Mouse (Mus musculus) intestine, embryonic 14.5 days (tissue): ENCODE measurements at regions not wholly inside any gene's neighbourhood (a gene's known extent, or its start where the extent isn't known, plus 50 kb on each side); places are given as distances from the start of the nearest gene placed in this dataset.

Source experiments
- ATAC-seq: fragments of 200-750 bp; cut with Nextera tagmentation; replicated peaks from 2 replicates; pipeline ENCODE4 v1.8.0; 2017; ENCODE audit warnings: low read depth, moderate number of reproducible peaks, moderate TSS enrichment, moderate library complexity; ENCODE audit not compliant: low FRiP score, low TSS enrichment
- DNase-seq: peaks from one replicate; pipeline ENCODE4 v3.0.0-alpha.2; 2018; ENCODE audit warnings: low spot score
- H3K27ac ChIP-seq: fragments of 300-500 bp; sonication (generic); 2 replicates; pipeline ENCODE4 v1.5.1; 2014; ENCODE audit warnings: low read depth, mild to moderate bottlenecking, control low read depth
- H3K27me3 ChIP-seq: fragments of 300-500 bp; sonication (generic); replicated peaks from 2 replicates; pipeline ENCODE4 v1.6.1; 2014; ENCODE audit warnings: low read length, control low read depth; ENCODE audit not compliant: control insufficient read depth, insufficient read depth
- H3K36me3 ChIP-seq: fragments of 300-500 bp; sonication (generic); 2 replicates; pipeline ENCODE4 v1.6.1; 2014; ENCODE audit warnings: low read length, control low read depth; ENCODE audit not compliant: control insufficient read depth, insufficient read depth
- H3K4me1 ChIP-seq: fragments of 300-500 bp; sonication (generic); replicated peaks from 2 replicates; pipeline ENCODE4 v1.6.1; 2014; ENCODE audit warnings: low read length, control low read depth, mixed read lengths; ENCODE audit not compliant: control insufficient read depth, insufficient read depth
- H3K4me2 ChIP-seq: fragments of 300-500 bp; sonication (generic); 2 replicates; pipeline ENCODE4 v1.6.1; 2014; ENCODE audit warnings: low read length
- H3K4me3 ChIP-seq: fragments of 300-500 bp; sonication (generic); 2 replicates; pipeline ENCODE4 v1.5.1; 2014; ENCODE audit warnings: low read depth, low read length, control low read depth, mixed read lengths
- H3K9ac ChIP-seq: fragments of 300-500 bp; sonication (generic); 2 replicates; pipeline ENCODE4 v1.6.1; 2014; ENCODE audit warnings: mild to moderate bottlenecking, low read length
- H3K9me3 ChIP-seq: fragments of 300-500 bp; sonication (generic); 2 replicates; pipeline ENCODE4 v1.6.1; 2016; ENCODE audit warnings: low read length, control low read depth; ENCODE audit not compliant: control insufficient read depth
- WGBS: fragments of 180-500 bp; shearing (Covaris S2); extraction: QIAGEN DNeasy Blood & Tissue Kit; methylation state at CpG from one replicate; pipeline ENCODE4 v1.1.7; 2014; 5-methylcytosine and 5-hydroxymethylcytosine counted together

- WGBS: 59% methylated on average over 1 of the region's 1 CpGs
- Histone ChIP-seq H3K4me3 (no peak overlapping the region), H3K36me3 (no peaks in the 10 kb centered on the region), H3K4me2 (no peak overlapping the region), H3K27ac (no peak overlapping the region), H3K4me1 (no peaks in the 10 kb centered on the region), H3K9ac (no peak overlapping the region), H3K27me3 (0 out of 2 replicates have a peak, but pooled peaks cover 5% of the 10 kb centered on the region), H3K9me3 (no peaks in the 10 kb centered on the region)
- ATAC-seq (no peak), DNase-seq (no peak)
Measured at GRCm38 (mm10) chr5:75446386-75446785, 128.3 kb upstream of the Kit start.

- Histone ChIP-seq H3K36me3 (no peaks in the 10 kb centered on the region), H3K4me2 (no peak overlapping the region), H3K27me3 (0 out of 2 replicates have a peak, but pooled peaks cover 5% of the 10 kb centered on the region), H3K4me3 (no peak overlapping the region), H3K9ac (no peak overlapping the region), H3K4me1 (no peaks in the 10 kb centered on the region), H3K9me3 (no peaks in the 10 kb centered on the region), H3K27ac (no peak overlapping the region)
- WGBS: 63% methylated on average over 21 of the region's 21 CpGs
- ATAC-seq: no peak
- no peak for DNase-seq
Measured at GRCm38 (mm10) chr5:75449913-75450525, 124.7 kb upstream of the Kit start.

- no peak overlapping the region for H3K4me2 ChIP-seq
- DNase-seq (no peak), ATAC-seq (no peak)
- 69% methylated on average over 9 of the region's 9 CpGs for WGBS
- no peak overlapping the region for H3K27ac ChIP-seq
- H3K9me3 ChIP-seq: no peaks in the 10 kb centered on the region
- no peak overlapping the region for H3K9ac ChIP-seq
- no peaks in the 10 kb centered on the region for H3K36me3 ChIP-seq
- no peaks in the 10 kb centered on the region for H3K4me1 ChIP-seq
- H3K4me3 ChIP-seq: no peak overlapping the region
- H3K27me3 ChIP-seq: 0 out of 2 replicates have a peak, but pooled peaks cover 5% of the 10 kb centered on the region
Measured at GRCm38 (mm10) chr5:75450564-75450963, 124.2 kb upstream of the Kit start.

- H3K27ac ChIP-seq: no peak overlapping the region
- H3K4me2 ChIP-seq: no peak overlapping the region
- no peaks in the 10 kb centered on the region for H3K9me3 ChIP-seq
- H3K4me1 ChIP-seq: no peaks in the 10 kb centered on the region
- 0 out of 2 replicates have a peak, but pooled peaks cover 5% of the 10 kb centered on the region for H3K27me3 ChIP-seq
- 35% methylated on average over 5 of the region's 5 CpGs for WGBS
- ATAC-seq: no peak
- H3K36me3 ChIP-seq: no peaks in the 10 kb centered on the region
- no peak overlapping the region for H3K4me3 ChIP-seq
- H3K9ac ChIP-seq: no peak overlapping the region
- DNase-seq: no peak
Measured at GRCm38 (mm10) chr5:75451081-75451480, 123.6 kb upstream of the Kit start.

- 73% methylated on average over 8 of the region's 8 CpGs for WGBS
Measured at GRCm38 (mm10) chr5:75451693-75452092, 123.0 kb upstream of the Kit start.

GRCm38 (mm10) chr5:75453757-75454390 lies 120.8 kb upstream of the Kit start:
- WGBS: 78% methylated on average over 9 of the region's 9 CpGs
- H3K36me3 ChIP-seq: no peaks in the 10 kb centered on the region
- no peak overlapping the region for H3K9ac ChIP-seq
- H3K4me2 ChIP-seq: no peak overlapping the region
- 0 out of 2 replicates have a peak, but pooled peaks cover 5% of the 10 kb centered on the region for H3K27me3 ChIP-seq
- no peak overlapping the region for H3K4me3 ChIP-seq
- H3K27ac ChIP-seq: no peak overlapping the region
- DNase-seq (no peak), ATAC-seq (no peak)
- no peaks in the 10 kb centered on the region for H3K9me3 ChIP-seq
- H3K4me1 ChIP-seq: no peaks in the 10 kb centered on the region

More at GRCm38 (mm10) chr5:75451693-75452092, 123.0 kb upstream of the Kit start:
- no peaks in the 10 kb centered on the region for H3K4me1 ChIP-seq
- H3K9ac ChIP-seq: no peak overlapping the region
- no peaks in the 10 kb centered on the region for H3K36me3 ChIP-seq
- H3K4me2 ChIP-seq: no peak overlapping the region
- DNase-seq: no peak
- 0 out of 2 replicates have a peak, but pooled peaks cover 5% of the 10 kb centered on the region for H3K27me3 ChIP-seq
- ATAC-seq: no peak
- H3K27ac ChIP-seq: no peak overlapping the region
- no peaks in the 10 kb centered on the region for H3K9me3 ChIP-seq
- no peak overlapping the region for H3K4me3 ChIP-seq

- WGBS: 73% methylated on average over 16 of the region's 16 CpGs
- ATAC-seq (no peak), DNase-seq (no peak)
- Histone ChIP-seq H3K27ac (no peak overlapping the region), H3K36me3 (no peaks in the 10 kb centered on the region), H3K27me3 (0 out of 2 replicates have a peak, but pooled peaks cover 5% of the 10 kb centered on the region), H3K4me3 (no peak overlapping the region), H3K4me2 (no peak overlapping the region), H3K9me3 (no peaks in the 10 kb centered on the region), H3K4me1 (no peaks in the 10 kb centered on the region), H3K9ac (no peak overlapping the region)
Measured at GRCm38 (mm10) chr5:75454961-75455541, 119.7 kb upstream of the Kit start.

GRCm38 (mm10) chr5:75457403-75457802 lies 117.3 kb upstream of the Kit start:
- H3K4me2 ChIP-seq: no peak overlapping the region
- H3K4me3 ChIP-seq: no peak overlapping the region
- no peak for ATAC-seq
- H3K27me3 ChIP-seq: no peaks in the 10 kb centered on the region
- H3K27ac ChIP-seq: no peak overlapping the region
- WGBS: 88% methylated on average over 6 of the region's 6 CpGs
- no peak for DNase-seq
- H3K4me1 ChIP-seq: 0 out of 2 replicates have a peak, but pooled peaks cover 2% of the 10 kb centered on the region
- H3K36me3 ChIP-seq: no peaks in the 10 kb centered on the region
- H3K9me3 ChIP-seq: no peaks in the 10 kb centered on the region
- H3K9ac ChIP-seq: no peak overlapping the region
